Mouse (Mus musculus) spleen, adult 12 weeks (tissue): ENCODE measurements around the gene Ddb2.

Experiments used
- DNase-seq: peaks from one replicate; pipeline ENCODE4 v3.0.0; 2022; ENCODE audit warnings: low spot score

Ddb2 gene

GRCm38 (mm10) chr2:91187431-91187830, 49.4 kb downstream of the Ddb2 start:
- no peak for DNase-seq

GRCm38 (mm10) chr2:91186208-91186607, 50.6 kb downstream of the Ddb2 start:
- DNase-seq, result no peak

- DNase-seq, result peak; percentile 49
These were observed 52.9 kb downstream of the Ddb2 start, which contains the start of gene Madd for GRCm38 (mm10) chr2:91183711-91184405. Gene Madd, minus strand, starts transcription at chr2:91183837.

GRCm38 (mm10) chr2:91183148-91183513, 53.7 kb downstream of the Ddb2 start:
- peak; percentile 92 for DNase-seq

- DNase-seq, result no peak
These were observed 54.2 kb downstream of the Ddb2 start for GRCm38 (mm10) chr2:91182405-91183147.

- no peak for DNase-seq
These were observed 54.8 kb downstream of the Ddb2 start for GRCm38 (mm10) chr2:91182016-91182404.

GRCm38 (mm10) chr2:91180706-91181105, 56.1 kb downstream of the Ddb2 start:
- no peak for DNase-seq

- DNase-seq, result no peak
These were observed 57.0 kb downstream of the Ddb2 start for GRCm38 (mm10) chr2:91179825-91180224.

- DNase-seq, result no peak
These were observed 60.5 kb downstream of the Ddb2 start for GRCm38 (mm10) chr2:91176234-91176633.

- DNase-seq, result no peak
These were observed 61.3 kb downstream of the Ddb2 start for GRCm38 (mm10) chr2:91175490-91175889.

GRCm38 (mm10) chr2:91169587-91170322, 67.0 kb downstream of the Ddb2 start:
- DNase-seq, result no peak

GRCm38 (mm10) chr2:91167629-91168028, 69.2 kb downstream of the Ddb2 start:
- DNase-seq, result no peak

- no peak for DNase-seq
These were observed 71.8 kb downstream of the Ddb2 start for GRCm38 (mm10) chr2:91164991-91165390.

- DNase-seq, result no peak
These were observed 73.2 kb downstream of the Ddb2 start for GRCm38 (mm10) chr2:91163532-91163931.

GRCm38 (mm10) chr2:91162952-91163351, 73.8 kb downstream of the Ddb2 start:
- no peak for DNase-seq
